Mouse (Mus musculus): ENCODE results near the gene Cat.

Gene Cat

GRCm38 (mm10) chr2:103484617-103485401 lies at the start of gene Cat:
Gene Cat (minus strand): TSS chr2:103485160.
- peak; percentile 99 for ATAC-seq (ENCODE audit: low TSS enrichment)

- ATAC-seq (ENCODE audit: low TSS enrichment) = no peak
Observed at GRCm38 (mm10) chr2:103525596-103525995, 40.6 kb upstream of the Cat start.

DNA sequence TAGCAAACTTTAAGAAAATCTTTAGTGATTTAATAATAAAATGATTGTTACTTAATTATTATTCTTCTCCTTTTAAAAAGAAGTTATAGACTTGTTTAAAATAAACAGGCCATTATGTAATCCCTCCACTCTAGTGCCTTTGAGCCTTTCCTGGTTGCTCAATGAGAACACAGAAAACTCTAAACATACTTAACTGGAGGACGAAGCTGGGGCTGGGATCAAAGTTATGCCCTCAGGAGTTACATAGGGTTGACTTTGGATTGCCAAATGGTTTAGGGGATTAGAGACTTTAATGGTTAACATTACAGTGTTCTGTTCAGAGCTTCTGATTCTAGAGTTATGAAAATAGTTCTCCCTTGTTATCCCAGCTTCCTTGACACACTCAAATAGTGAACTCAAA lies 31.5 kb upstream of the Cat start:
- ATAC-seq (ENCODE audit: low TSS enrichment) = no peak

DNA sequence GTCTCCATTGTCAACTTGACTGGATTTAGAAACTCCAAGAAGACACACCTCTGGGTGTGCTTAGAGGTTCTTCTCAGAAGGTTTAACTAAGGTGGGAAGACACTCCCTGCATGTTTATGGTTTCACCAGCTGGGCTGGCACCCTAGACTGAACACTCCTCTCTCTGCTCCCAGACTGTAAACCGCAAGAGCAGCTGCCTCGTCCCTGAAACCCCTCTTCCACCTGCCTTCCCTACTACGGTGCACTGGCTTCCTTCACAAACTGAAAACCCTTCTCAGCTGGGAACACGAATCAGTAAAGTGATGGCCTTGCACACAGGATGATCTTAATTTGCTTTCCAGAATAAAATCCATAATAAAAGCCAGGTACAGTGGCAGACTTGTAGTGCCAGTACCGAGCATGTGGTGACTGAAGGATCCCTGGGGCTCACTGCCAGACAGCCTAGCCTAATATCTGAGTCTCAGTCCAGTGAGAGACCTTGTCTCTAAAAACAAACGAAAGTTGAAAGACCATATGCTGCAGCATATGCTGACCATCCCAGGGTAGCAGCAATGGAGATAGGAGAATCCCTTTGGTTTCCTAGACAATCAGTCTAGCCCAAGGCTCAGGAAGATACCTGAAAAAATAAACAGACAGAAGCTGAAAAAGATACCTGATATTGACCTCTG lies 30.7 kb upstream of the Cat start:
- ATAC-seq (ENCODE audit: low TSS enrichment) = no peak

GRCm38 (mm10) chr2:103512066-103512795 lies 27.3 kb upstream of the Cat start:
- no peak for ATAC-seq (ENCODE audit: low TSS enrichment)

DNA sequence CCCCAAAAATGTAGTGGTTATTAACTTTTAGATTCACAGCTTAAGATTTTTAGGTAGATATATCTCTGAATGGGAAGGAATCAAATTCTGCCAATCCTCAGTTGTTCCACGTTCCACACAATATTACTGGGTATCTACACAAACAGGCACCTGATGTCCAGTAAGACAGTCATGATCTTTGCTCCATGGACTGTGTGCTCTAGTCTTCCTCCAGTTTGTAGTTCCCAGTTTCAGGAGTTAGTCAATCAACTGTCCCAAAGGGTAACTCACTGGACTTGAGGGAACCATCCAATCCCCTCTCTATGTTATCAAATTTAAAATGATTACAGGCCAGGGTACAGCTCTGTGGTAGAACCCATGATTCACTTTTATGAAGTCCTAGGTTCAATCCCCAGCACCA lies 26.7 kb upstream of the Cat start:
- no peak for ATAC-seq (ENCODE audit: low TSS enrichment)

GRCm38 (mm10) chr2:103511042-103511441 lies 26.1 kb upstream of the Cat start:
- no peak for ATAC-seq (ENCODE audit: low TSS enrichment)

GRCm38 (mm10) chr2:103507651-103508050 lies 22.7 kb upstream of the Cat start:
- no peak for ATAC-seq (ENCODE audit: low TSS enrichment)

- ATAC-seq (ENCODE audit: low TSS enrichment) = no peak
Observed at GRCm38 (mm10) chr2:103505956-103506355, 21.0 kb upstream of the Cat start.

- no peak for ATAC-seq (ENCODE audit: low TSS enrichment)
Observed at GRCm38 (mm10) chr2:103504463-103504862, 19.5 kb upstream of the Cat start.

- ATAC-seq (ENCODE audit: low TSS enrichment) = no peak
Observed at GRCm38 (mm10) chr2:103500769-103501168, 15.8 kb upstream of the Cat start.

DNA sequence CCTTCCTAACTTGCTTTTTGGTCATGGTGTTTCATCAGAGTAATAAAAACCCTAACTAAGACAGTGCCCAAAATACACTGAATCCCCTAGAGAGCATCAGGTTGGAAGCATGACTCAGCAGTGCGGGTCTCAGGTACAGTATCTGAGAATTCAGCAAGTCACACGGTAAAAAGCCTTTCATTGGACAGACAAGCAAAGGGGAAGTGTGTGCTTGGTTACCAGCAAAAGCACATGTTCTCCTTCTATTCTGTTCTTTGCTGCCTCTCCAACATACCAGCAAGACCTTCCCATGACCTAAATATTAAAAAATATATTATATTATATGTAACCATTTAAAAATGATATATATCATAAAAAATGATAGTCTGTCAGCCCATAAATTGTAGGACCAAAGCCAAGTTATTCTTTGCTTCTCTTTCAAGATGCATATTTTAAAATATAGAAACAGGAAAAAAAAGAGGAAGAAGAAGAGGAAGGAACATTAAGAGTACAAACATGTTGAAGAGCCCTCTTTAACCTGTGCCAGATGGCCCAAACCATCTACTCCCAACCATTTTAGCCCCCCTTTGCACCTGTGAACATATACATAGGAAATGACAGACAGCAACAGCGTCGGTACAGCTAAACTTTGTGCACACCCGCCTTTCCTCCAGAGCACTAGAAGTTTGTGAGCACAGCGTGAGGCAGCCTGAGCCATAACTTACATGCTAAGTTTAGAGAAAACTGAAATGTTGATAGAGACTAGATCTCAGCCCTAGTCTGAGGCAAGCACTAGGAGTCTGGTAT lies 10.9 kb upstream of the Cat start:
- ATAC-seq (ENCODE audit: low TSS enrichment) = no peak

- ATAC-seq (ENCODE audit: low TSS enrichment) = no peak
Observed at GRCm38 (mm10) chr2:103493827-103494226, 8.9 kb upstream of the Cat start.

DNA sequence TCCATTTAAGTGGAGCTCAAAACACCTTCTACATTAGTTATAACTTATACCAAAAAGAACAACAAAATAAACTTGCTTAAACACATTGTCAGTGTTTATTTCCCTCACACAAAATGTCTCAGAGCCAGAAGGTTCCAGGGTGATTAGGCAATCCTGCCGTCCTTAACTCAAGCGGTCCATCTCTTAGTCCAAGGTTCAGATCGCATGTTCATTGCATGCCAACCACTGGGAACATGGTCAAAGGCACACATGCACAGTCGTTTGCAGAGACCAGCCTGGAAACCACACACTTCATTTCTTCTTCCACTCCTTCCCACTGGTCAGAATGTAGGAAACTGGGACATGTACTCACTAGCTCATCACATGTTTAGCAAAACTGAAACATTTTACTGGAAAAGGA lies 7.6 kb upstream of the Cat start:
- no peak for ATAC-seq (ENCODE audit: low TSS enrichment)

GRCm38 (mm10) chr2:103483986-103484520 lies 907 bp downstream of the Cat start:
- no peak for ATAC-seq (ENCODE audit: low TSS enrichment)

GRCm38 (mm10) chr2:103483289-103483985 lies 1.5 kb downstream of the Cat start:
- no peak for ATAC-seq (ENCODE audit: low TSS enrichment)

- ATAC-seq (ENCODE audit: low TSS enrichment) = no peak
Observed at GRCm38 (mm10) chr2:103481314-103482231, 3.4 kb downstream of the Cat start.

DNA sequence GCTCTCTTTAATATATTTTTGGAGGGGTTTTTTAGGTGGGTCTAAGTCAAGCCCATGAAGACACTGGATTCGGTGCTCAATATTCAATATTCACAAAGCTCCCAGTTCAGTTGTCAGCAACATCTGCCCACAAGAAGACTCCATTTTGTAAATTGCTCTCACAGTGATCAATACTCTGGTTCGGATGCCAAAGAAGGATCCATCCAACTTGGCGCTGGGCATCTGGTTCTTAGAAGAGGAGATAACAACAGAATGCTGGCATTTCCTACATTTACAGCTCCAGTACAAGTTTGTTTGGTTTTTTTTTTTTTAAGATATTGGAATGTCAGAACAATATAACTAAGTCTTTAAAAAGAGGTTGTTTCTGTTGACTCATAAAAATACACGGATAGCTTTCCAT lies 4.1 kb downstream of the Cat start:
- ATAC-seq (ENCODE audit: low TSS enrichment) = no peak

DNA sequence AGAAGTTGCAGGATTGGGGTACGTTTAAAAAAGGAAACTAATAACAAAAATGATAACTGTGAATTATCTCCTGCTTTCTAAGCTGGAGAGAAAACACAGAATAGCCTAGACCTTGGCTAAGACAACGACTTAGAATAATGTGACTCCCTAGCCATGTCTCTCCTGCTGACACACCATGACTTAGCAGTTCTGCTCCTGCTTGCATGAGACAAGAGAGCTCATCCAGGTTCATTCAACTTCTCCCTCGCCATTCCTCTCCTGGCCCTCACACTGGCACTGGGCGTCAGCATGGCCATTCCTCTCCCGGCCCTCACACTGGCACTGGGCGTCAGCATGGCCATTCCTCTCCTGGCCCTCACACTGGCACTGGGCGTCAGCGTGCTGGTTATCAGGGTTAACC lies 4.7 kb downstream of the Cat start:
- ATAC-seq (ENCODE audit: low TSS enrichment) = no peak

- ATAC-seq (ENCODE audit: low TSS enrichment) = no peak
Observed at GRCm38 (mm10) chr2:103478326-103478725, 6.6 kb downstream of the Cat start.

Measured in frontal cortex, adult (tissue).